18 mouse cellular contexts compared by ENCODE assay signal in the genomic region with DNA sequence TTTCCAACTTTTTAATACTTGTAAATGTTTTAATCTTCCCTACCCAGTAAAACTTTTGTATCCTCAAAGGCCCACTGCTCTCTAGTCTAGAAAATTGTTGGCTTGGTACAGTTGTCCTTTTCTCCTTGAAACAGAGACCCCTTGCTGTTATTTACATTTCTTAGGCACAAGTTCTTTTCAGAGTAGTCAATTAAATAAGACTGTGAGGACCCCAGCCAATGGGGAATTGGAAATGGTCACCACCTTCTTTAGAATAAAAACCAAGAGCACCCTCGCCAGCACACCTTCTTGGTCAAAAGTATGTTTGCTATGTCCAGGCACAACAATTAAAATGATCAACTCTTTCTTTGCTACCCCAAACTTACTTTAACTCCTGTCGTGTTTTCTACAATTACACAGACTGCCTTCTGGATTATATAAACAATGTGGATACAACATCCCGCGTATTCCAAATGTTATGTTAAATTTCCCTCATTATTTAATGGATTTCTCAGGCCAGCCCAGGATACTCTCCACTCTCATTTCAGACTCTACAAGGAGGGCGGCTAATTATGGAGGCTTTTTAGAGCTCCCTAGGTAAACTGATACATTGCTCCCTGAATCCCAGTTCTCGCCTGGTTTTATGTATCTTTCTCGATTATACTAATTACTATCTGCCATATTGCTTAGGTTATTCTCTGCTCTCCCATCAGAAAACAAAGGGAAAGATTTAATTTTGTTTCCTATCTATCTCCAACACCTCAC.
"Had no signal": no experiment of that assay in that cellular context is flagged by ENCODE, and none has a peak within 500 bp of the region (broad histone marks: within the 10 kb centered on the region; RNA-seq: fewer than 3 reads in every experiment).

No protein-coding gene starts in this region.

- DNase-seq: kidney, adult 18-20 months; kidney, postnatal 25 days; layer of hippocampus, adult 9-11 months; liver, embryonic 13.5 days; lung, adult 2 months; lung, postnatal 14 days; lung, postnatal 4 days; retina, postnatal 1 day; right cerebral cortex, postnatal 25 days; spleen, adult 18-20 months; thymus, adult 2 months; thymus, postnatal 14 days; thymus, postnatal 4 days had no signal

- H3K27me3 ChIP-seq: liver, embryonic 13.5 days; midbrain, embryonic 15.5 days; stomach, embryonic 15.5 days had no signal

- H3K4me2 ChIP-seq: liver, embryonic 13.5 days; midbrain, embryonic 11.5 days; midbrain, embryonic 15.5 days; stomach, embryonic 15.5 days had no signal

- H3K36me3 ChIP-seq: liver, embryonic 13.5 days; midbrain, embryonic 15.5 days; stomach, embryonic 15.5 days had no signal

- H3K9ac ChIP-seq: liver, embryonic 13.5 days; midbrain, embryonic 15.5 days; stomach, embryonic 15.5 days had no signal

- H3K9me3 ChIP-seq: liver, embryonic 13.5 days; midbrain, embryonic 15.5 days; stomach, embryonic 15.5 days had no signal

- H3K27ac ChIP-seq: kidney, postnatal 0 days; layer of hippocampus, adult 2 months; liver, embryonic 13.5 days; midbrain, embryonic 15.5 days; stomach, embryonic 15.5 days had no signal

- ATAC-seq: midbrain, embryonic 15.5 days had no signal

- H3K4me1 ChIP-seq: liver, embryonic 13.5 days; midbrain, embryonic 15.5 days; stomach, embryonic 15.5 days had no signal

- H3K4me3 ChIP-seq: layer of hippocampus, adult 2 months; liver, embryonic 13.5 days; midbrain, embryonic 15.5 days; stomach, embryonic 15.5 days had no signal
